Mouse (Mus musculus): ENCODE data around the gene Sox13. TPM values are rescaled to one million over a fixed set of nuclear protein-coding genes. Genes with fewer than 3 reads are reported as not detected.

Sox13 gene
- polyA plus RNA-seq, 1 experiment from 2014 or later, result 33.6 TPM

- Histone ChIP-seq H3K4me3 (no peak overlapping the region), H3K27me3 (no peaks in the 10 kb centered on the region), H3K27ac (replicated peaks) (no peak overlapping the region), H3K9me3 (no peaks in the 10 kb centered on the region), H3K4me2 (replicated peaks) (no peak overlapping the region), H3K4me1 (peaks cover 70% of the 10 kb centered on the region), H3K9ac (replicated peaks) (no peak overlapping the region), H3K36me3 (no peaks in the 10 kb centered on the region)
- WGBS, result 84% methylated on average over 9 of the region's 9 CpGs
- ATAC-seq (ENCODE audit: low FRiP score, low read depth), result no peak
Observed at GRCm38 (mm10) chr1:133412941-133413340, 11.2 kb downstream of the Sox13 start.

DNA sequence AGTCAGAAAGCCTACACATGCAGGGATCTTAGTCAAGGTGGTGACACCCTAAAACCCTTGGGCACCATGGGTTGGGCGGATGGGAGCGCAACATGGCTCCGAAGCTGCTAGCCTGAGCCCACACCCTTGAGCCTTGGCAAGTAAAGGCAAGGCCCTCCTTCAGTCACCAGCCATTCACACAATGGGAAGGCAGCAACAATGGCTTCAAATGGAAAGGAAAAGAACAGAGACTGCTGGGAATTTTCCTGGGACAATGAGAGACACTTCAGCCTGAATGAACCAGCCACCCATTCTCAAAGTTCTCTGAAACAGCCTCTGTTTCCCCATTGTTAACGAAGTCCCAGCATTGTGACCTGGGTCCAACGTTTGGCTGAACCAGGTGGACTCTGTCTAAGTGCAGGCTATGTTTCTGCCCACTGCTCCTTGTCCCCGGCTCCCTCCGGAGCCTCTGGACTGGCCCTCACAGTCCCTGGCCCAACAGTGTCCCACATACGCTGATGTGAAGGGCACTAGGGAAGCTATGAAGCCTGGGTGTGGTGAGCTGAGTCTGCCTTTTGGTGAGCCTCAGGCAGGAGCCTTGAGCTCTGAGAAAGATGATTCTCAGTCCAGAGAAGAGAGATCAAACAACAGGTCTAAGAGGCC is 12.6 kb downstream of the Sox13 start:
- Histone ChIP-seq H3K9ac (replicated peaks) (no peak overlapping the region), H3K27ac (replicated peaks) (peak overlapping the region; percentile 49), H3K4me3 (no peak overlapping the region), H3K4me1 (peaks cover 63% of the 10 kb centered on the region), H3K27me3 (no peaks in the 10 kb centered on the region), H3K36me3 (0 out of 2 replicates have a peak, but pooled peaks cover 5% of the 10 kb centered on the region), H3K4me2 (replicated peaks) (no peak overlapping the region), H3K9me3 (no peaks in the 10 kb centered on the region)
- ATAC-seq (ENCODE audit: low FRiP score, low read depth), result no peak
- 52% methylated on average over 8 of the region's 8 CpGs for WGBS

DNA sequence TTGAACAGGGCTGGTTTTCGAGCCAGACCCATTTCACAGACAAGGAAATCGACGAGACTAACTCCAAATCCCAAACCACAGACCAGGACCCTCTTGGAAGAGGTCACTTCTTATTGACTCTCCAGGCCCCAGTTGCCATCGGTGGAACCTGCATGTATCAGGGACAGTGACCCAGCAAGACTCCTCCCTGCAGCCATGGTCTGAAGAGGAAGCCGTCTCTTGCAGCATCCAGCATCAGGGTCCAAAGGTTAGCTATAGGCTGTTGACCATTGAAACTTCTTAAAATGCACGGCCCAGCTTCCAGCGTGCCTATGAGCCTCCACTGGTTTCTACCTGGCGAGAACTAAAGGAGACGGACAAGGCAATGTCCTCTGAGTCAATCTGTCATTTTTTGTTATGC is 14.4 kb downstream of the Sox13 start:
- H3K4me3 ChIP-seq, result no peak overlapping the region
- WGBS, result 63% methylated on average over 9 of the region's 9 CpGs
- ATAC-seq (ENCODE audit: low FRiP score, low read depth), result no peak
- H3K4me1 ChIP-seq, result peaks cover 50% of the 10 kb centered on the region
- H3K36me3 ChIP-seq, result peaks cover 9% of the 10 kb centered on the region; the same call in 1 of the 2 replicates
- H3K9ac ChIP-seq (replicated peaks), result peak overlapping the region; percentile 11; the same call in 1 of the 2 replicates
- H3K27me3 ChIP-seq, result no peaks in the 10 kb centered on the region
- 0 out of 2 replicates have a peak overlapping the region, but pooled peaks have one; percentile 25 for H3K27ac ChIP-seq (replicated peaks)
- no peaks in the 10 kb centered on the region for H3K9me3 ChIP-seq
- no peak overlapping the region for H3K4me2 ChIP-seq (replicated peaks)

- H3K27me3 ChIP-seq, result no peaks in the 10 kb centered on the region
- peak overlapping the region; percentile 11; the same call in 1 of the 2 replicates for H3K9ac ChIP-seq (replicated peaks)
- ATAC-seq (ENCODE audit: low FRiP score, low read depth), result no peak
- H3K9me3 ChIP-seq, result no peaks in the 10 kb centered on the region
- H3K4me3 ChIP-seq, result no peak overlapping the region
- H3K4me1 ChIP-seq, result peaks cover 46% of the 10 kb centered on the region
- H3K4me2 ChIP-seq (replicated peaks), result no peak overlapping the region; the same call in 1 of the 2 replicates
- peak overlapping the region; percentile 25; the same call in 1 of the 2 replicates for H3K27ac ChIP-seq (replicated peaks)
- 8% methylated on average over 6 of the region's 6 CpGs for WGBS
- H3K36me3 ChIP-seq, result peaks cover 9% of the 10 kb centered on the region; the same call in 1 of the 2 replicates
Observed at GRCm38 (mm10) chr1:133408880-133409516, 15.2 kb downstream of the Sox13 start.

GRCm38 (mm10) chr1:133408321-133408720 is 15.9 kb downstream of the Sox13 start:
- no peaks in the 10 kb centered on the region for H3K9me3 ChIP-seq
- no peaks in the 10 kb centered on the region for H3K27me3 ChIP-seq
- H3K27ac ChIP-seq (replicated peaks), result no peak overlapping the region; the same call in 1 of the 2 replicates
- H3K4me3 ChIP-seq, result no peak overlapping the region
- H3K4me1 ChIP-seq, result peaks cover 46% of the 10 kb centered on the region
- no peak for ATAC-seq (ENCODE audit: low FRiP score, low read depth)
- no peak overlapping the region for H3K9ac ChIP-seq (replicated peaks)
- peaks cover 9% of the 10 kb centered on the region; the same call in 1 of the 2 replicates for H3K36me3 ChIP-seq
- H3K4me2 ChIP-seq (replicated peaks), result no peak overlapping the region
- WGBS, result 46% methylated on average over 9 of the region's 9 CpGs

GRCm38 (mm10) chr1:133407436-133407835 is 16.7 kb downstream of the Sox13 start:
- Histone ChIP-seq H3K9ac (replicated peaks) (no peak overlapping the region), H3K4me3 (no peak overlapping the region), H3K27ac (replicated peaks) (no peak overlapping the region), H3K4me2 (replicated peaks) (no peak overlapping the region), H3K27me3 (no peaks in the 10 kb centered on the region), H3K4me1 (peaks cover 45% of the 10 kb centered on the region), H3K36me3 (peaks cover 9% of the 10 kb centered on the region; the same call in 1 of the 2 replicates), H3K9me3 (no peaks in the 10 kb centered on the region)
- ATAC-seq (ENCODE audit: low FRiP score, low read depth), result no peak
- 59% methylated on average over 6 of the region's 6 CpGs for WGBS

DNA sequence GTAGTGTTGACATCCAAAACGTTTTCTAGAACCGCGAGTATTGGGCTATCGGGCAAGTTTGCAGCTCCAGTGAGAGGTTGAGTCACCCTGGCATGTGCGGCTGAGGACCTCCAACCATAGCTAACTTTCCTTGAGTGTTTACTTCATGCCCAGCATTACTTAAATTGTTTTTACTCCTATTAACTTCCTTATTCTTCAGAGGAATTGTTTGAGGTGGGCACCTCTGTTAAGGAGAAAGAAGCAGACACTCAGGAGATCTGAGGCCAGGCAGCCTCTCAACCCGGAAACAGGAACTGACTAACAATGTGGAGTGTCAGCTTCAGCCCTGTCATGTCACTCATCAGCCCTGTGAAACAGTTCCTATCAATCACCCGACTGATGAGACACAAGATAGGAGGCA is 17.6 kb downstream of the Sox13 start:
- 85% methylated on average over 7 of the region's 7 CpGs for WGBS
- H3K4me1 ChIP-seq, result peaks cover 37% of the 10 kb centered on the region
- H3K27ac ChIP-seq (replicated peaks), result no peak overlapping the region

DNA sequence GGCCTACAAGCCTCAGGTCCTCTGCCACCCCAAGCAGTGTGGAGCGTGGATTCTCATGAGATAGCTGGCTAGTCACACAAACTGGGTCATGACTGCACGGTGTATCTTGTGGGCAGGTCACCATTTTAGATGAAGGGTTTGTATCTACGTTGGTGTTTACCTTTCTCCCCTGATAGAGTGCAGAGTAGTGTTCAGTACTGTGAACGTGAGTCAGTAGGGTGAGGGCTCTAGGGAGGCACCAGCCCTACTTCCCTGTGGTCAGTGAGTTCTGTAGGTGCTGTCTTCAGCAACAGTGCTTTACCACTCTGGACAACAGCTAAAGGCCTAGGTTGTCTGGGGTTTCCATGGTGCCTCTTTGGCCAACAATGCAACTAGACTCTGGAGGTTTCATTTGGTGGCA is 20.2 kb downstream of the Sox13 start:
- Histone ChIP-seq H3K4me1 (peaks cover 14% of the 10 kb centered on the region), H3K27me3 (peaks cover 15% of the 10 kb centered on the region), H3K27ac (replicated peaks) (no peak overlapping the region), H3K4me3 (no peak overlapping the region), H3K4me2 (replicated peaks) (no peak overlapping the region), H3K9me3 (no peaks in the 10 kb centered on the region), H3K9ac (replicated peaks) (no peak overlapping the region), H3K36me3 (peaks cover 14% of the 10 kb centered on the region; the same call in 1 of the 2 replicates)
- WGBS, result 91% methylated on average over 4 of the region's 4 CpGs
- no peak for ATAC-seq (ENCODE audit: low FRiP score, low read depth)

More for the DNA sequence above, 17.6 kb downstream of the Sox13 start:
- H3K4me2 ChIP-seq (replicated peaks), result no peak overlapping the region
- H3K27me3 ChIP-seq, result no peaks in the 10 kb centered on the region
- peaks cover 14% of the 10 kb centered on the region; the same call in 1 of the 2 replicates for H3K36me3 ChIP-seq
- H3K9me3 ChIP-seq, result no peaks in the 10 kb centered on the region
- no peak overlapping the region for H3K9ac ChIP-seq (replicated peaks)
- no peak for ATAC-seq (ENCODE audit: low FRiP score, low read depth)
- no peak overlapping the region for H3K4me3 ChIP-seq

DNA sequence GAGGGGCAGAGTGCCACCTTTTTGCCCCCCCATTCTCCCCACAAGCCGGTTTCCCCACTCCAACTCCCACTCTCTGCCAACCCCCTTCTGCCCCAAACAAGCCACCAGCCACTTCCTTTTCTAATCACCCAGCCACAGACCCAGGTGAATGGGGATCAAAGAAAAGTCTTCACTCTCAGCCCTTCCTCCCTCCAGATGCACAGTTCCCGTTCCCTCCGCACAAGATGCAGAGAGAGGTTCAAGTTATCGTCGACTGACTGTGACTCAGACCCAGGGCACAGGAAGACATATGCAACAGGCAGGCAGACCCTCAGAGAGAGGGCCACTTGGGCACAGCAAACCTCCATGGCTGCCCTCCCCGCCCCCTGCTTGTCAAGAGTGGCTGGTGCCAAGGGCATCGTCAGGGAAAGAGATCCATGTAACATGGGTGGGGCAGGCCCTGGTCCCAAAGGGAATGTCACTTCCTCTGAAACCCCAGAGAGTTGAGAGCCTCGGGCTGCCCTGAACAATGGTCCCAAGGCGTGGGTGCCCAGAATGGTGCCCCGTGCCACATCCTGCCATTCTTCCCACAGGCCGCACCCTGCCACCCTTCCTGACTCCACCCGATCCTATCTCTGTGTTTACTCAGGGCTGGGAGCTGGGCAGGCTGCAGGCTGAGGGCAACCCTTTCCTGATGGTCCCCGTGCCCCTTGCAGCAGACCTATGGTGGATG is 24.0 kb downstream of the Sox13 start:
- Histone ChIP-seq H3K4me2 (replicated peaks) (no peak overlapping the region), H3K27ac (replicated peaks) (no peak overlapping the region), H3K36me3 (0 out of 2 replicates have a peak, but pooled peaks cover 5% of the 10 kb centered on the region), H3K27me3 (peaks cover 17% of the 10 kb centered on the region), H3K4me3 (no peak overlapping the region), H3K4me1 (peaks cover 32% of the 10 kb centered on the region), H3K9ac (replicated peaks) (no peak overlapping the region), H3K9me3 (no peaks in the 10 kb centered on the region)
- 86% methylated on average over 13 of the region's 13 CpGs for WGBS
- ATAC-seq (ENCODE audit: low FRiP score, low read depth), result no peak

DNA sequence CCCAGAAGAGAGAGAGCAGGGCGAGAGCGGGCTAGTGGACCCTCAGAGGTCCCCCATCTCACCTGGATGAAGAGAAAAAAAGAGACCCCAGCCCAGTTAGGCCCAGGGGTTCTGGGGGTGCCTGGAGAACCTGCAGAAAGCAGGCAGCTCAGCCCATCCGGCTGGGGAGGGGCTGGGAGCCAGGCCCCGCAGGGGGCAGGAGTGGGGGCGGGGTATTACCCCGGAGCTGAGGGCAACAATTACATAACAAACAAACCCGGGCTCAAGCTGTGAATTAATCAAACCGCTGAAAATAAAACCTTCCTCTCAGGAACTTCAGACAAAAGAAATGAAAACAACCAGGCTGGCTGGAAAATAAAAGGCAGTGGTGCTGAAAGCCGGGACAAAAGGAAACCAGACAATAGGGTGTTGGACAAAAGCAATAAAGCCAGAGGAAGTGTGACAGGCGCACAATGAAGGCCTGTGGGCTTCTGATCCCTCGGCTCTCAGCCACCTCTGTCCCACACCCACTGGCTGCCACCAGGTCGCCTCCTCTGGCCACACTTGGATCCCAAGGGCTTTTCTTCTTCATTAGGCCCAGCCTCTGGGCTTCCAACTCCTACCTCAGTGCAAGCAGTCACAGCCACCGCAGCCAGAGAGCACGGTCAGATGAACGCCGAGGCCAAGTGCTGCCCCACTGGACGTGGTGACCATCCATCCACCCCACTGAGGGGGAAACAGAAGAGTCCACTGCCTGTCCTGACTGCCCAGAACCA is 26.5 kb downstream of the Sox13 start:
- peaks cover 17% of the 10 kb centered on the region for H3K27me3 ChIP-seq
- H3K4me2 ChIP-seq (replicated peaks), result peak overlapping the region; percentile 48
- WGBS, result 2% methylated on average over 17 of the region's 17 CpGs
- peaks cover 9% of the 10 kb centered on the region for H3K36me3 ChIP-seq
- H3K9me3 ChIP-seq, result no peaks in the 10 kb centered on the region
- peak overlapping the region; percentile 91 for H3K27ac ChIP-seq (replicated peaks)
- peak overlapping the region; percentile 3; the same call in 1 of the 2 replicates for H3K4me3 ChIP-seq
- peak overlapping the region; percentile 42 for H3K9ac ChIP-seq (replicated peaks)
- ATAC-seq (ENCODE audit: low FRiP score, low read depth), result peak; percentile 87
- peaks cover 45% of the 10 kb centered on the region for H3K4me1 ChIP-seq

GRCm38 (mm10) chr1:133397094-133397482 is 27.1 kb downstream of the Sox13 start:
- H3K9ac ChIP-seq (replicated peaks), result peak overlapping the region; percentile 42; the same call in 1 of the 2 replicates
- peak overlapping the region; percentile 48 for H3K4me2 ChIP-seq (replicated peaks)
- H3K36me3 ChIP-seq, result peaks cover 13% of the 10 kb centered on the region
- H3K27me3 ChIP-seq, result peaks cover 17% of the 10 kb centered on the region
- H3K4me3 ChIP-seq, result peak overlapping the region; percentile 3; the same call in 1 of the 2 replicates
- H3K9me3 ChIP-seq, result no peaks in the 10 kb centered on the region
- peak overlapping the region; percentile 91 for H3K27ac ChIP-seq (replicated peaks)
- 53% methylated on average over 5 of the region's 5 CpGs for WGBS
- ATAC-seq (ENCODE audit: low FRiP score, low read depth), result peak; percentile 32
- H3K4me1 ChIP-seq, result peaks cover 45% of the 10 kb centered on the region
